In genomic region chr16:10749226-10749625, GRCm38 (mm10) we compare ENCODE assay signal across 24 mouse cellular contexts. TPM values are rescaled to one million over a fixed set of nuclear protein-coding genes. Genes with fewer than 3 reads are reported as not detected.
DNase-seq lines count a peak whose midpoint lies in the region; ATAC-seq and TF ChIP-seq lines count a peak whose summit lies in the region.
"Had no signal": no experiment of that assay in that cellular context is flagged by ENCODE, and none has a peak within 500 bp of the region (broad histone marks: within the 10 kb centered on the region; RNA-seq: fewer than 3 reads in every experiment).

No protein-coding gene starts in this region.

- H3K4me2 ChIP-seq in heart, embryonic 12.5 days: no peak overlapping the region
- H3K4me2 ChIP-seq in limb, embryonic 13.5 days (replicated peaks): no peak overlapping the region
- H3K4me2 ChIP-seq: embryonic facial prominence, embryonic 12.5 days; kidney, embryonic 15.5 days; liver, embryonic 12.5 days; neural tube, embryonic 15.5 days had no signal

- no peak for TF ChIP-seq POLR2A in thymus, adult 2 months (IDR thresholded peaks at IDR 0.05; ENCODE audit: control insufficient read depth, extremely low read depth, insufficient read depth, low read length, poor library complexity)

- no peak for DNase-seq in heart, postnatal 10 days
- DNase-seq in limb, embryonic 10.5 days (ENCODE audit: low spot score): no peak
- DNase-seq in thymus, adult 2 months: peak; percentile 36
- peak; percentile 75 for DNase-seq in thymus, postnatal 14 days
- no peak for DNase-seq in adrenal gland, adult 2 months
- DNase-seq: adrenal gland, adult 8-10 months; gastrocnemius, postnatal 14 days; layer of hippocampus, adult 9-11 months; lung, adult 2 months; spleen, adult 18-20 months had no signal

- peaks cover 17% of the 10 kb centered on the region for H3K4me1 ChIP-seq in heart, embryonic 12.5 days (replicated peaks)
- H3K4me1 ChIP-seq in limb, embryonic 13.5 days: peaks cover 31% of the 10 kb centered on the region
- peaks cover 26% of the 10 kb centered on the region for H3K4me1 ChIP-seq in limb, embryonic 10.5 days
- peaks cover 56% of the 10 kb centered on the region for H3K4me1 ChIP-seq in thymus, adult 2 months (replicated peaks; ENCODE audit: control insufficient read depth, insufficient read depth, low read length)
- H3K4me1 ChIP-seq: liver, embryonic 12.5 days had no signal

- no peak for ATAC-seq in heart, embryonic 12.5 days (ENCODE audit: insufficient number of reproducible peaks, low FRiP score)
- 0 out of 2 replicates have a peak, but pooled peaks have one; percentile 13 for ATAC-seq in limb, embryonic 13.5 days (ENCODE audit: low FRiP score, low read depth)
- ATAC-seq: liver, embryonic 12.5 days had no signal

- no peaks in the 10 kb centered on the region for H3K27me3 ChIP-seq in heart, embryonic 12.5 days (replicated peaks)
- no peaks in the 10 kb centered on the region for H3K27me3 ChIP-seq in limb, embryonic 13.5 days
- H3K27me3 ChIP-seq in limb, embryonic 10.5 days (ENCODE audit: low read depth, poor library complexity, severe bottlenecking): no peaks in the 10 kb centered on the region
- no peaks in the 10 kb centered on the region for H3K27me3 ChIP-seq in thymus, adult 2 months (ENCODE audit: control insufficient read depth, insufficient read depth, low read length)
- H3K27me3 ChIP-seq: embryonic facial prominence, embryonic 12.5 days; kidney, embryonic 15.5 days; neural tube, embryonic 15.5 days had no signal

- WGBS in heart, embryonic 12.5 days: 28% methylated on average over 7 of the region's 7 CpGs
- WGBS in limb, embryonic 13.5 days: 59% methylated on average over 7 of the region's 7 CpGs
- WGBS in limb, embryonic 10.5 days: 77% methylated on average over 7 of the region's 7 CpGs
- 60% methylated on average over 7 of the region's 7 CpGs for WGBS in thymus, adult 2 months

- 0 out of 2 replicates have a peak overlapping the region, but pooled peaks have one; percentile 10 for H3K27ac ChIP-seq in heart, embryonic 12.5 days (ENCODE audit: poor library complexity, severe bottlenecking)
- H3K27ac ChIP-seq in limb, embryonic 13.5 days: no peak overlapping the region
- no peak overlapping the region for H3K27ac ChIP-seq in limb, embryonic 10.5 days
- H3K27ac ChIP-seq in thymus, adult 2 months (ENCODE audit: control insufficient read depth, insufficient read depth, low read length): peak overlapping the region; percentile 40; the same call in 1 of the 2 replicates
- H3K27ac ChIP-seq: embryonic facial prominence, embryonic 12.5 days; kidney, embryonic 15.5 days; left cerebral cortex, adult 2 months; liver, embryonic 12.5 days; neural tube, embryonic 15.5 days had no signal

- H3K4me3 ChIP-seq in heart, embryonic 12.5 days: no peak overlapping the region
- H3K4me3 ChIP-seq in limb, embryonic 13.5 days: no peak overlapping the region
- no peak overlapping the region for H3K4me3 ChIP-seq in limb, embryonic 10.5 days
- H3K4me3 ChIP-seq in thymus, adult 2 months (ENCODE audit: control insufficient read depth, insufficient read depth, low read length): no peak overlapping the region
- H3K4me3 ChIP-seq: embryonic facial prominence, embryonic 12.5 days; kidney, embryonic 15.5 days; left cerebral cortex, adult 2 months; liver, embryonic 12.5 days; neural tube, embryonic 15.5 days had no signal

- intact Hi-C loops in heart, postnatal 10 days (cut with DNase I): no loop called here

- H3K36me3 ChIP-seq in heart, embryonic 12.5 days: no peaks in the 10 kb centered on the region
- H3K36me3 ChIP-seq in limb, embryonic 13.5 days: no peaks in the 10 kb centered on the region
- H3K36me3 ChIP-seq in limb, embryonic 10.5 days: no peaks in the 10 kb centered on the region
- no peaks in the 10 kb centered on the region for H3K36me3 ChIP-seq in thymus, adult 2 months (ENCODE audit: control insufficient read depth, insufficient read depth, low read length)
- H3K36me3 ChIP-seq: embryonic facial prominence, embryonic 12.5 days; kidney, embryonic 15.5 days; liver, embryonic 12.5 days; neural tube, embryonic 15.5 days had no signal

- no peak for TF ChIP-seq CTCF in thymus, adult 2 months (IDR thresholded peaks at IDR 0.05; ENCODE audit: borderline replicate concordance, control insufficient read depth, extremely low read depth, insufficient read depth, low read length, poor library complexity)

- no peak overlapping the region for H3K9ac ChIP-seq in heart, embryonic 12.5 days
- no peak overlapping the region for H3K9ac ChIP-seq in limb, embryonic 13.5 days
- H3K9ac ChIP-seq: embryonic facial prominence, embryonic 12.5 days; kidney, embryonic 15.5 days; liver, embryonic 12.5 days; neural tube, embryonic 15.5 days had no signal

- H3K9me3 ChIP-seq in heart, embryonic 12.5 days (replicated peaks): no peaks in the 10 kb centered on the region
- H3K9me3 ChIP-seq in limb, embryonic 13.5 days: no peaks in the 10 kb centered on the region
- H3K9me3 ChIP-seq in limb, embryonic 10.5 days (replicated peaks): no peaks in the 10 kb centered on the region
- H3K9me3 ChIP-seq: embryonic facial prominence, embryonic 12.5 days; kidney, embryonic 15.5 days; liver, embryonic 12.5 days; neural tube, embryonic 15.5 days had no signal

RNA-seq across cellular contexts. Expression of gene Socs1, which starts 36.1 kb away (rescaled TPM):
- polyA plus RNA-seq in heart, embryonic 12.5 days (2016; fragmentation: Nextera tagmentation; extraction: Ambion mirVana): 6.0 and 6.2 TPM in 2 replicates
- total RNA-seq in heart, postnatal 10 days (2021): 1 to 10 TPM; 1.2 to 1.5 TPM
- 15.3 and 15.5 TPM in 2 replicates for polyA plus RNA-seq in limb, embryonic 13.5 days (2015; fragmentation: Nextera tagmentation; extraction: Ambion mirVana)
- polyA plus RNA-seq in limb, embryonic 10.5 days (2016; fragmentation: Nextera tagmentation; extraction: Ambion mirVana): 3.5 and 4.6 TPM in 2 replicates
- polyA plus RNA-seq in thymus, adult 2 months (2012; rRNA removed): 279 and 377 TPM in 2 replicates
- total RNA-seq in adrenal gland, adult 2 months (2021): 1 to 10 TPM; 3.0 to 3.8 TPM
- 32.1 and 38.2 TPM in 2 replicates for polyA plus RNA-seq in adrenal gland, adult 2 months (2012; rRNA removed)

RNA-seq across cellular contexts. Expression of gene Tnp2, which starts 39.2 kb away (rescaled TPM):
- not detected in 2 replicates for polyA plus RNA-seq in heart, embryonic 12.5 days (2016; fragmentation: Nextera tagmentation; extraction: Ambion mirVana)
- not detected for total RNA-seq in heart, postnatal 10 days (2021)
- not detected in 2 replicates for polyA plus RNA-seq in limb, embryonic 13.5 days (2015; fragmentation: Nextera tagmentation; extraction: Ambion mirVana)
- not detected in 2 replicates for polyA plus RNA-seq in limb, embryonic 10.5 days (2016; fragmentation: Nextera tagmentation; extraction: Ambion mirVana)
- 2.7 and 14.2 TPM in 2 replicates for polyA plus RNA-seq in thymus, adult 2 months (2012; rRNA removed)
- total RNA-seq in adrenal gland, adult 2 months (2021): not detected
- polyA plus RNA-seq in adrenal gland, adult 2 months (2012; rRNA removed): not detected in 2 replicates
- total RNA-seq: adrenal gland, adult 8-10 months; gastrocnemius, postnatal 14 days; heart, postnatal 4 days; left cerebral cortex, adult 2 months had no signal
- polyA plus RNA-seq: cortical plate, adult 2 months; embryonic facial prominence, embryonic 12.5 days; frontal cortex, adult 2 months; intestine, embryonic 14.5 days; kidney, embryonic 15.5 days; limb, embryonic 11.5 days; liver, embryonic 12.5 days; midbrain, embryonic 14.5 days; neural tube, embryonic 15.5 days; stomach, embryonic 14.5 days had no signal

RNA-seq across cellular contexts. Expression of gene Prm3, which starts 41.5 kb away (rescaled TPM):
- polyA plus RNA-seq in heart, embryonic 12.5 days (2016; fragmentation: Nextera tagmentation; extraction: Ambion mirVana): not detected in 2 replicates
- total RNA-seq in heart, postnatal 10 days (2021): not detected
- polyA plus RNA-seq in limb, embryonic 13.5 days (2015; fragmentation: Nextera tagmentation; extraction: Ambion mirVana): not detected in 2 replicates
- not detected in 2 replicates for polyA plus RNA-seq in limb, embryonic 10.5 days (2016; fragmentation: Nextera tagmentation; extraction: Ambion mirVana)
- polyA plus RNA-seq in thymus, adult 2 months (2012; rRNA removed): not detected in 2 replicates
- total RNA-seq in adrenal gland, adult 2 months (2021): not detected
- polyA plus RNA-seq in adrenal gland, adult 2 months (2012; rRNA removed): not detected in 2 replicates
- total RNA-seq: adrenal gland, adult 8-10 months; gastrocnemius, postnatal 14 days; heart, postnatal 4 days; left cerebral cortex, adult 2 months had no signal
- polyA plus RNA-seq: cortical plate, adult 2 months; embryonic facial prominence, embryonic 12.5 days; frontal cortex, adult 2 months; intestine, embryonic 14.5 days; kidney, embryonic 15.5 days; limb, embryonic 11.5 days; liver, embryonic 12.5 days; lung, adult 2 months; midbrain, embryonic 14.5 days; neural tube, embryonic 15.5 days; stomach, embryonic 14.5 days had no signal

RNA-seq across cellular contexts. Expression of gene Prm2, which starts 46.7 kb away (rescaled TPM):
- not detected in 2 replicates for polyA plus RNA-seq in heart, embryonic 12.5 days (2016; fragmentation: Nextera tagmentation; extraction: Ambion mirVana)
- total RNA-seq in heart, postnatal 10 days (2021): not detected
- polyA plus RNA-seq in limb, embryonic 13.5 days (2015; fragmentation: Nextera tagmentation; extraction: Ambion mirVana): not detected in 2 replicates
- polyA plus RNA-seq in limb, embryonic 10.5 days (2016; fragmentation: Nextera tagmentation; extraction: Ambion mirVana): not detected in 2 replicates
- polyA plus RNA-seq in thymus, adult 2 months (2012; rRNA removed): 0.50 and 7.0 TPM in 2 replicates
- total RNA-seq in adrenal gland, adult 2 months (2021): not detected
- 0.19 TPM in 1 of 2 replicates, not detected in the other for polyA plus RNA-seq in adrenal gland, adult 2 months (2012; rRNA removed)
- total RNA-seq: adrenal gland, adult 8-10 months; gastrocnemius, postnatal 14 days; heart, postnatal 4 days; left cerebral cortex, adult 2 months had no signal
- polyA plus RNA-seq: cortical plate, adult 2 months; embryonic facial prominence, embryonic 12.5 days; frontal cortex, adult 2 months; intestine, embryonic 14.5 days; kidney, embryonic 15.5 days; limb, embryonic 11.5 days; liver, embryonic 12.5 days; midbrain, embryonic 14.5 days; neural tube, embryonic 15.5 days; stomach, embryonic 14.5 days had no signal

RNA-seq across cellular contexts. Expression of gene Prm1, which starts 56.4 kb away (rescaled TPM):
- 0.48 TPM in 1 of 2 replicates, not detected in the other for polyA plus RNA-seq in heart, embryonic 12.5 days (2016; fragmentation: Nextera tagmentation; extraction: Ambion mirVana)
- total RNA-seq in heart, postnatal 10 days (2021): not detected
- polyA plus RNA-seq in limb, embryonic 13.5 days (2015; fragmentation: Nextera tagmentation; extraction: Ambion mirVana): 0.49 and 0.83 TPM in 2 replicates
- not detected in 2 replicates for polyA plus RNA-seq in limb, embryonic 10.5 days (2016; fragmentation: Nextera tagmentation; extraction: Ambion mirVana)
- 0.96 and 6.1 TPM in 2 replicates for polyA plus RNA-seq in thymus, adult 2 months (2012; rRNA removed)
- total RNA-seq in adrenal gland, adult 2 months (2021): not detected
- polyA plus RNA-seq in adrenal gland, adult 2 months (2012; rRNA removed): not detected in 2 replicates
- total RNA-seq: adrenal gland, adult 8-10 months; gastrocnemius, postnatal 14 days; heart, postnatal 4 days; left cerebral cortex, adult 2 months had no signal
- polyA plus RNA-seq: cortical plate, adult 2 months; embryonic facial prominence, embryonic 12.5 days; frontal cortex, adult 2 months; intestine, embryonic 14.5 days; limb, embryonic 11.5 days; liver, embryonic 12.5 days; midbrain, embryonic 14.5 days; stomach, embryonic 14.5 days had no signal

Comparison
In these comparisons a context has a peak if more than half of its experiments do, and no peak if none do; other contexts are left out.
1. H3K27ac ChIP-seq: peak in heart, embryonic 12.5 days (single experiment) and thymus, adult 2 months (single experiment); none in limb, embryonic 13.5 days (single experiment) and limb, embryonic 10.5 days (single experiment).
2. DNase-seq: peak in thymus, adult 2 months (single experiment) and thymus, postnatal 14 days (single experiment); none in heart, postnatal 10 days (0 of 2), limb, embryonic 10.5 days (single experiment) and adrenal gland, adult 2 months (single experiment).